Mouse (Mus musculus): Measurements from ENCODE around the gene Gm11492.

- TF ChIP-seq CTCF (IDR thresholded peaks at IDR 0.05; ENCODE audit: low read depth, low read length) (no peak), POLR2A (IDR thresholded peaks at IDR 0.05; ENCODE audit: insufficient read depth, low read length) (no peak)
These were observed 49.5 kb downstream of the Gm11492 start for GRCm38 (mm10) chr11:87615952-87616351.
